Mouse (Mus musculus): Measurements from ENCODE around the gene Pabpn1l.

GRCm38 (mm10) chr8:122624653-122625052 lies 2.1 kb upstream of the Pabpn1l start:
- TF ChIP-seq POLR2A (IDR thresholded peaks at IDR 0.05; ENCODE audit: control insufficient read depth, low read depth, low read length) (no peak), CTCF (IDR thresholded peaks at IDR 0.05; ENCODE audit: control insufficient read depth, insufficient read depth, insufficient replicate concordance, low read depth, low read length) (no peak)
